ENCODE assay signal across 8 mouse cellular contexts in the genomic region with DNA sequence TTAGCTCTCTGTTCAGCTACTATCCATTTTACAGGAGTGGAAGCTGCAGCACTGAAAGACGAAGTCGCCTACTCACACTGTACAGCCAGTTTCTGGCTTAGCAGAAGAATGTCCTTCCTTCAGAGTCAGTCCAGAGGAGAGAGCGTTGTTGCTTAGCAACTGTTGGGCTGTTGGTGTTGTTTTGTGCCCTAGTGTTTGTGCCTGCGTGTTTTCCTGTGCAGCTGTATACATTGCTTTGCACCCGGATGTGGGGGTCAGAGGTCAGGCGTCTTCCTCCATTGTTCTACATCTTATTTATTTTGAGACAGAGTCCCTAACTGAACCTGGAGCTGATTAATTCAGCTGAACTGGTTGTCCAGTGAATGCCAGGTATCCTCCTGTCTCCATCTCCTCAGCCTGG. TPM values are rescaled to one million over a fixed set of nuclear protein-coding genes. Genes with fewer than 3 reads are reported as not detected.
DNase-seq lines count a peak whose midpoint lies in the region; ATAC-seq and TF ChIP-seq lines count a peak whose summit lies in the region.

No protein-coding gene starts in this region.

- TF ChIP-seq CTCF in liver, embryonic 14.5 days (IDR thresholded peaks at IDR 0.05; ENCODE audit: low read depth) = no peak

- TF ChIP-seq EP300 in liver, embryonic 14.5 days (IDR thresholded peaks at IDR 0.05; ENCODE audit: low read depth) = no peak

- no peak overlapping the region for H3K4me2 ChIP-seq in heart, embryonic 16.5 days (ENCODE audit: low read depth, low read length)
- peak overlapping the region; percentile 84 for H3K4me2 ChIP-seq in liver, embryonic 14.5 days (ENCODE audit: low read depth)

- H3K27me3 ChIP-seq in heart, embryonic 16.5 days (ENCODE audit: control insufficient read depth, insufficient read depth, low read length) = no peaks in the 10 kb centered on the region
- no peaks in the 10 kb centered on the region for H3K27me3 ChIP-seq in liver, embryonic 14.5 days (ENCODE audit: control insufficient read depth, insufficient read depth, low read length)

- no peak for DNase-seq in frontal cortex, postnatal 36 days (ENCODE audit: low spot score in 2 of 2)
- peak; percentile 59 for DNase-seq in T-cell, adult 2 months (ENCODE audit: low spot score)
- no peak for DNase-seq in liver, embryonic 14.5 days (ENCODE audit: low read depth in 3 of 3, low spot score in 3 of 3)
- DNase-seq in yolk sac, embryonic 10.5 days (ENCODE audit: low spot score) = peak; percentile 44
- no peak for DNase-seq in layer of hippocampus, adult 9-11 months
- DNase-seq in ovary, postnatal 36 days (ENCODE audit: low spot score) = no peak

- 55% methylated on average over 6 of the region's 6 CpGs for WGBS in heart, embryonic 16.5 days
- 67% methylated on average over 6 of the region's 6 CpGs for WGBS in liver, embryonic 14.5 days (ENCODE audit: insufficient replicate concordance)

- 0 out of 2 replicates have a peak, but pooled peaks cover 2% of the 10 kb centered on the region for H3K9me3 ChIP-seq in heart, embryonic 16.5 days (replicated peaks; ENCODE audit: control insufficient read depth, low read length)
- H3K9me3 ChIP-seq in liver, embryonic 14.5 days (ENCODE audit: control insufficient read depth, low read length) = no peaks in the 10 kb centered on the region

- H3K9ac ChIP-seq in heart, embryonic 16.5 days (ENCODE audit: low read length) = no peak overlapping the region
- H3K9ac ChIP-seq in liver, embryonic 14.5 days (replicated peaks) = peak overlapping the region; percentile 95

- H3K36me3 ChIP-seq in heart, embryonic 16.5 days (ENCODE audit: control insufficient read depth, insufficient read depth) = 0 out of 2 replicates have a peak, but pooled peaks cover 2% of the 10 kb centered on the region
- peaks cover 32% of the 10 kb centered on the region for H3K36me3 ChIP-seq in liver, embryonic 14.5 days (replicated peaks; ENCODE audit: control insufficient read depth, insufficient read depth, low read depth)

- H3K4me1 ChIP-seq in heart, embryonic 16.5 days (ENCODE audit: control insufficient read depth, insufficient read depth, low read length) = peaks cover 28% of the 10 kb centered on the region
- peaks cover 29 to 32% of the 10 kb centered on the region in 2 experiments for H3K4me1 ChIP-seq in liver, embryonic 14.5 days (replicated peaks; ENCODE audit: control insufficient read depth in 2 of 2, insufficient read depth in 2 of 2, low read length in 1 of 2)

- H3K27ac ChIP-seq in heart, embryonic 16.5 days (ENCODE audit: low read length) = peak overlapping the region; percentile 20; the same call in 1 of the 2 replicates
- H3K27ac ChIP-seq in liver, embryonic 14.5 days = peak overlapping the region; percentile 85

- peak; percentile 75 for ATAC-seq in frontal cortex, adult (ENCODE audit: low TSS enrichment)
- peak; percentile 14; the same call in 1 of the 2 replicates for ATAC-seq in heart, embryonic 16.5 days (replicated peaks; ENCODE audit: extremely low read depth, insufficient read depth, low FRiP score)
- ATAC-seq in liver, embryonic 14.5 days (ENCODE audit: insufficient read depth) = no peak

- H3K4me3 ChIP-seq in heart, embryonic 16.5 days (ENCODE audit: low read length) = no peak overlapping the region
- H3K4me3 ChIP-seq in liver, embryonic 14.5 days (ENCODE audit: insufficient read depth in 1 of 2, low read depth in 2 of 2, low read length in 2 of 2) = peak overlapping the region; percentile 69 to 96

RNA-seq across cellular contexts. Expression of gene Ifnar1, which starts 18.5 kb away (rescaled TPM):
- polyA plus RNA-seq in heart, embryonic 16.5 days (2015; fragmentation: Nextera tagmentation; extraction: Ambion mirVana) = 40.9 and 41.1 TPM in 2 replicates
- polyA plus RNA-seq in liver, embryonic 14.5 days (2012; rRNA removed) = 9.3 and 11.6 TPM in 2 replicates
- 15.4 and 16.2 TPM in 2 replicates for polyA plus RNA-seq in liver, embryonic 14.5 days (2014; fragmentation: Nextera tagmentation; extraction: Ambion mirVana)

Comparison
In these comparisons a context has a peak if more than half of its experiments do, and no peak if none do; other contexts are left out.
1. DNase-seq: peak in T-cell, adult 2 months (single experiment) and yolk sac, embryonic 10.5 days (single experiment); none in frontal cortex, postnatal 36 days (0 of 2), liver, embryonic 14.5 days (0 of 3), layer of hippocampus, adult 9-11 months (single experiment) and ovary, postnatal 36 days (single experiment).